Mouse (Mus musculus): Measurements from ENCODE around the gene Sympk. TPM values are rescaled to one million over a fixed set of nuclear protein-coding genes. Genes with fewer than 3 reads are reported as not detected.

Gene Sympk
- polyA plus RNA-seq, 1 experiment from 2014 or later, result 46.3 TPM

GRCm38 (mm10) chr7:19001066-19001806 is 22.9 kb upstream of the Sympk start:
- 47% methylated on average over 18 of the region's 18 CpGs for WGBS
- Histone ChIP-seq H3K9me3 (no peaks in the 10 kb centered on the region), H3K27ac (peak overlapping the region; percentile 77), H3K4me1 (peaks cover 62% of the 10 kb centered on the region), H3K36me3 (replicated peaks) (peaks cover 31% of the 10 kb centered on the region), H3K4me3 (peak overlapping the region; percentile 45), H3K27me3 (ENCODE audit: poor library complexity, severe bottlenecking) (no peaks in the 10 kb centered on the region)
- DNase-seq (ENCODE audit: extremely low spot score, low spot score), result no peak

DNA sequence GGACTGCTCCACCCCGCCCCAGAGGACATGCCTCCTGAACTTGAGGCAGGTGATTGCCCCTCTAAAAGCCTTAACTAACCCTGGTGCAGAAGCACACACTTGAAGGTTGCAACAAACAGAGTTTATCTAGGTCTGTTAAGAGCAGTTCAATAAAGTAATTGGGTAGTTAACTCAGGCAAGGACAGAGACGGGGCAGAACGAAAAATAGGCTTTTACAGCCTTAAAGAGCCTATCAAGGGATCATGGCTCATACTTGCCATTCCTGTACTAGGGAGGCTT is 22.4 kb upstream of the Sympk start:
- Histone ChIP-seq H3K27me3 (ENCODE audit: poor library complexity, severe bottlenecking) (no peaks in the 10 kb centered on the region), H3K4me1 (peaks cover 67% of the 10 kb centered on the region), H3K9me3 (no peaks in the 10 kb centered on the region), H3K4me3 (no peak overlapping the region), H3K27ac (no peak overlapping the region), H3K36me3 (replicated peaks) (peaks cover 30% of the 10 kb centered on the region)
- WGBS, result 86% methylated on average over 3 of the region's 3 CpGs
- no peak for DNase-seq (ENCODE audit: extremely low spot score, low spot score)

DNA sequence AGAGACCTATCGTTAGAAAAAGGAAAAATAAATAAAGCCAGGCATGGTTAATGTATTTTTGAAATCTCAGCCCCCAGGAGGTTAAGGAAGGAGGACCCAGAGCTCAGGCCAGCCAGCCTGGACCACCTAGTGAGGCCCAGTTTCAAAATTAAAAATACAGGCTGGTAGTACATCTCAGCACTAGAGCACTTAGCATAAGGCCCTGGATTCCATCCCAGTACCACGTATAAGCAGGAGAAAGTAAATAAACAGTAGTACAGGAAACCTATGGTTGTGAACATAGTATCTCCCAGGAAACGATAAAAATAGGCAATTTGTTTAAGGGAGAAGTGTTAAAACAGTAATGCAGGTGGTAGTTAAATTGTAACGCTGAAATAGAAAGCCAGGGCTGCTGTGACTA is 22.1 kb upstream of the Sympk start:
- Histone ChIP-seq H3K4me3 (peak overlapping the region; percentile 46), H3K27me3 (ENCODE audit: poor library complexity, severe bottlenecking) (no peaks in the 10 kb centered on the region), H3K9me3 (no peaks in the 10 kb centered on the region), H3K36me3 (replicated peaks) (peaks cover 33% of the 10 kb centered on the region), H3K27ac (peak overlapping the region; percentile 85), H3K4me1 (peaks cover 71% of the 10 kb centered on the region)
- 54% methylated on average over 4 of the region's 4 CpGs for WGBS
- DNase-seq (ENCODE audit: extremely low spot score, low spot score), result no peak

GRCm38 (mm10) chr7:19002848-19003498 is 21.2 kb upstream of the Sympk start:
- H3K36me3 ChIP-seq (replicated peaks), result peaks cover 37% of the 10 kb centered on the region
- no peaks in the 10 kb centered on the region for H3K27me3 ChIP-seq (ENCODE audit: poor library complexity, severe bottlenecking)
- peak overlapping the region; percentile 46 for H3K4me3 ChIP-seq
- H3K4me1 ChIP-seq, result peaks cover 79% of the 10 kb centered on the region
- 2% methylated on average over 17 of the region's 17 CpGs for WGBS
- peak; percentile 78 for DNase-seq (ENCODE audit: extremely low spot score, low spot score)
- no peaks in the 10 kb centered on the region for H3K9me3 ChIP-seq
- peak overlapping the region; percentile 85 for H3K27ac ChIP-seq

- Histone ChIP-seq H3K9me3 (no peaks in the 10 kb centered on the region), H3K27ac (peak within 1 kb of the TSS; percentile 95), H3K4me3 (peak within 1 kb of the TSS; percentile 85), H3K36me3 (replicated peaks) (peaks cover 40% of the 10 kb centered on the region), H3K4me1 (peaks cover 75% of the 10 kb centered on the region), H3K27me3 (ENCODE audit: poor library complexity, severe bottlenecking) (no peaks in the 10 kb centered on the region)
- under 1% methylated on average over 90 of the region's 90 CpGs for WGBS
- DNase-seq (ENCODE audit: extremely low spot score, low spot score), result peak; percentile 94
Observed at GRCm38 (mm10) chr7:19003902-19004630, 20.1 kb upstream of the Sympk start, which contains the start of gene Irf2bp1. Irf2bp1 (plus strand) TSS chr7:19004044.

- Histone ChIP-seq H3K9me3 (no peaks in the 10 kb centered on the region), H3K27ac (peak overlapping the region; percentile 95), H3K27me3 (ENCODE audit: poor library complexity, severe bottlenecking) (no peaks in the 10 kb centered on the region), H3K4me3 (peak overlapping the region; percentile 85), H3K36me3 (replicated peaks) (peaks cover 40% of the 10 kb centered on the region), H3K4me1 (peaks cover 75% of the 10 kb centered on the region)
- DNase-seq (ENCODE audit: extremely low spot score, low spot score), result no peak
- WGBS, result 10% methylated on average over 34 of the region's 34 CpGs
Observed at GRCm38 (mm10) chr7:19004631-19005079, 19.5 kb upstream of the Sympk start.

DNA sequence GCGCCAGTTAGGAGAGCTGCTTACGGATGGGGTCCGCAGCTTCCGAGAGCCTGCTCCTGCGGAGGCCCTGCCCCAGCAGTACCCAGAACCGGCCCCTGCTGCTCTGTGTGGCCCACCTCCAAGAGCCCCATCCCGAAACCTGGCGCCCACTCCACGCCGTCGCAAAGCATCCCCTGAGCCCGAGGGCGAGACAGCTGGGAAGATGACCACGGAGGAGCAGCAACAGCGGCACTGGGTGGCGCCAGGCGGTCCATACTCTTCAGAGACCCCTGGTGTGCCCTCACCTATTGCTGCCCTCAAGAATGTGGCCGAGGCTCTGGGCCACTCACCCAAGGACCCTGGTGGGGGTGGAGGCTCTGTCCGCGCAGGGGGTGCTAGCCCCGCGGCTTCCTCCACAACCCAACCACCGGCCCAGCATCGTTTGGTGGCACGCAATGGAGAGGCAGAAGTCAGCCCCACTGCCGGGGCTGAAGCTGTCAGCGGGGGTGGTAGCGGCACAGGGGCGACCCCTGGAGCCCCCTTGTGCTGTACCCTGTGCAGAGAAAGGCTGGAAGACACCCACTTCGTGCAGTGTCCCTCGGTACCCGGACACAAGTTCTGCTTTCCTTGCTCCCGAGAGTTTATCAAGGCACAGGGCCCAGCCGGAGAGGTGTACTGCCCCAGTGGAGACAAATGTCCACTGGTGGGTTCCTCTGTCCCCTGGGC is 18.6 kb upstream of the Sympk start:
- Histone ChIP-seq H3K27ac (0 out of 2 replicates have a peak overlapping the region, but pooled peaks have one; percentile 8), H3K4me1 (peaks cover 68% of the 10 kb centered on the region), H3K27me3 (ENCODE audit: poor library complexity, severe bottlenecking) (no peaks in the 10 kb centered on the region), H3K9me3 (no peaks in the 10 kb centered on the region), H3K36me3 (replicated peaks) (peaks cover 38% of the 10 kb centered on the region), H3K4me3 (peak overlapping the region; percentile 85)
- WGBS, result 84% methylated on average over 34 of the region's 34 CpGs
- DNase-seq (ENCODE audit: extremely low spot score, low spot score), result no peak

DNA sequence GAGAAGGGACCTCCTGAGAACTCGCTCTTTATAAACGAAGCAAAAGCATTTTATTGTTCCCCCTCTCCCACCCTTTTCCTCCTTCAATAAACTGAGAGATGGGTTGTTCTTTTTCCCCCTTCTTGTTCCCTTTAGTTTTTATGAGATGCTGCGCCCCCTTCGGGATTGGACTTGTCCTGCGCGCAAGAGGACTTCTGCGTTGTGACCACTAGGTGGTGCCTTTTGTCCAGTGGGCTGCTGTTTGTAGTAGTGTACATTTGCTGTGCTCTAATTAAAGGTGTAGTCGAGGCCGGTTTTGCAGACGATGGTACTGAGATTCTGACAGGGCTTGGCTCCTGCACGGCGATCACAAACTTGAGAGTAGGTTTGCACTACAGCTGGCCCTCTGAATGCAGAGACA is 17.7 kb upstream of the Sympk start:
- Histone ChIP-seq H3K36me3 (replicated peaks) (peaks cover 35% of the 10 kb centered on the region), H3K27ac (no peak overlapping the region), H3K4me1 (peaks cover 59% of the 10 kb centered on the region), H3K9me3 (no peaks in the 10 kb centered on the region), H3K4me3 (peak overlapping the region; percentile 85; the same call in 1 of the 2 replicates), H3K27me3 (ENCODE audit: poor library complexity, severe bottlenecking) (no peaks in the 10 kb centered on the region)
- 7% methylated on average over 12 of the region's 12 CpGs for WGBS
- peak; percentile 83 for DNase-seq (ENCODE audit: extremely low spot score, low spot score)

DNA sequence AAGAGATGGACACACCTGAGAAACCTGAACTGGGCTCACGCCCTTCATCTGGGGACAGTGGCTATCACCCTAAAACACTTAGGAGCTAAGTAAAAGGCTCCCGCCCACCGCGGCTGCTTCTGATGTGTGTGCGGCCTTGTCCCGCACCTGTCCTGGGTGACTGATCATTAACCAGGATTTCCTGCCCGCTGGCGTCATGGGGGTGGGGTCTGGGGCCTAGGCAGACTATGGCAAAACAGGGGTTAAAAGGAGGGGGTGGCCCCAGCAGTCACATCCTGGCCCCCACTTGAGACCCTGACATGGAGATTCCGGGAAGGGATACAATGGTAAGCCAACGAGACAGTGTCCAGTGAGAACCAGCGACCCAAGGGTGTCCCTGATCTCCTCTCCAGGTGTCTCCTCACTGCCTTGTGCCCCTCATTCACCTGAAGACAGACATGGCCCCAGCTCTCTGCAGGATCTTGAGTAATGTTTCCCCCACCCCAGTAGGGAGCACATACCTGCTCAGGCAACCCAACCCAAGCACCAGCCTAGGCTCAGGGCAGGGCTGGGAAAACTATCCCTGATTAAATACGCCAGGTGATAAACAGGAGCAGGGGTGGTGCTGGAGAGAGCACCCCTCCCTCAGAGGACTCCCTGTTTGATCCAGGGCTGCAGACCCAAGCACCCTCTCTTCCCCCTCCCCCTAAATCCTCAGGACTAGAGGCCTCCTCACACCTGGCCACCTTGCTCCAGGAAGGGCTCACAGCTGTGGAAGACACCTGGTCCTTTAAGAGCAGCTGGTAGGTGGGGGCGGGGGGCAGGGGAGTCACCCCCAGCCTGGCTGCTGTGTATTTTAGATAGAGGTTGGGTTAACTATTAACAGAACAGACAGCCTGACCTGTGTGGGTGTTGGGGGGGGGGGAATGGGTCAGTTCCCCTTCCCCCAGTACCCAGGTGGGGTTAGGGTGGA is 16.9 kb upstream of the Sympk start:
- WGBS, result 79% methylated on average over 13 of the region's 13 CpGs
- no peaks in the 10 kb centered on the region for H3K27me3 ChIP-seq (ENCODE audit: poor library complexity, severe bottlenecking)
- H3K4me1 ChIP-seq, result peaks cover 61% of the 10 kb centered on the region
- H3K27ac ChIP-seq, result no peak overlapping the region
- H3K36me3 ChIP-seq (replicated peaks), result peaks cover 35% of the 10 kb centered on the region
- DNase-seq (ENCODE audit: extremely low spot score, low spot score), result no peak
- no peaks in the 10 kb centered on the region for H3K9me3 ChIP-seq
- 0 out of 2 replicates have a peak overlapping the region, but pooled peaks have one; percentile 18 for H3K4me3 ChIP-seq

DNA sequence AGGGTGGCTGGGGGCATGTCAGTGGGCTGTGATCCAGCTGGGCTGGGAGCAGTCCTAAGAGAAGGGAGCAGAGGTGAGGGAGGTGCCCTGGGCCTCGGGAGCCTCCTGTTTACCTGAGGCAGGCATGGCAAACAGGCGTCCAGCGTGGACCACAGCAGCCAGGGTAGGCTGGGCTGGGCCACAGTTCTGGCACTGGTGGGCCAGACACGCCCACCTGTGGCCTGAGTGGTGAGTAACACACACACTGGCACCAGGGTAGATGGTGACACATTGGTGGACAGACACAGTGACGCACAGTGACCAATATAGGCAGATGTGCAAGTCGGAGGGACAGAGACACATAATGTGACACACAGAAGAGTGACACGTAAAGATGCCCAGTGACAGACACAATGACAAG is 13.6 kb upstream of the Sympk start:
- no peak for DNase-seq (ENCODE audit: extremely low spot score, low spot score)
- H3K27ac ChIP-seq, result no peak overlapping the region
- peaks cover 47% of the 10 kb centered on the region for H3K4me1 ChIP-seq
- 83% methylated on average over 7 of the region's 7 CpGs for WGBS
- no peaks in the 10 kb centered on the region; the same call in 1 of the 2 replicates for H3K9me3 ChIP-seq
- 0 out of 2 replicates have a peak, but pooled peaks cover 3% of the 10 kb centered on the region for H3K27me3 ChIP-seq (ENCODE audit: poor library complexity, severe bottlenecking)
- H3K4me3 ChIP-seq, result no peak overlapping the region
- H3K36me3 ChIP-seq (replicated peaks), result peaks cover 25% of the 10 kb centered on the region

DNA sequence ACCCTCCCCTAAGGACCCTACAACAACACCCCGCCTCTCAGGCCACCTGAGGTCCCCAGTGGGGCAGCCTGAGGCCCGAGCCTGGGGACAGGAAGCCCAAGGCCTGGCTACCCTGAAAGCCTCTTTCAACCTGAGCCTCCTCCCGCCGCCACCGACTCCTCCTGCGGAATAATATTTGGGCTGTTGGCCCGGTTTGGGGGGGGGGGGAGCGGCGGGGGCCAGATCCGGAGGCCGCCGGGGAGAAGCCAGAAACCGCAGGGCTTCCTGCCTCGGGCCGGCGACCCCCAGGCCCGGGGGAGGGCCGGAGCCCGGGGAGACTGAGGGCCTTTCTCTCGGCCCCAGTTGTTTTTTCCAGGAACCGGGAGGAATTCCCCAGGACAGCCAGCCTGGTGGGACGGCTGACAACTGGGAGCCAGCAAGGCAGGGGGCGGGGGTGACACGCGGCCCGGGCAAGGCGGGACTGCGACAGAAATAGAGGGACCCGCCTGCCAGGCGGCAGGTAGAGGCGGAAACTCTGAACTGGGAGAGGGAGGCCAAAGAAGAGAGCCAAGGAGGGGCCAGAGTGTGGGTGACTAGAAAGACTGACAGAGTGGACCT is 12.1 kb upstream of the Sympk start:
- DNase-seq (ENCODE audit: extremely low spot score, low spot score), result peak; percentile 42
- 0 out of 2 replicates have a peak, but pooled peaks cover 3% of the 10 kb centered on the region for H3K27me3 ChIP-seq (ENCODE audit: poor library complexity, severe bottlenecking)
- WGBS, result 2% methylated on average over 31 of the region's 31 CpGs

More for the DNA sequence above, 12.1 kb upstream of the Sympk start:
- Histone ChIP-seq H3K27ac (peak overlapping the region; percentile 86), H3K4me3 (peak overlapping the region; percentile 51), H3K9me3 (no peaks in the 10 kb centered on the region; the same call in 1 of the 2 replicates), H3K36me3 (replicated peaks) (peaks cover 11% of the 10 kb centered on the region), H3K4me1 (peaks cover 32% of the 10 kb centered on the region)
